Mouse (Mus musculus) neural tube, embryonic 12.5 days (tissue): ENCODE measurements at regions not wholly inside any gene's neighbourhood (a gene's known extent, or its start where the extent isn't known, plus 50 kb on each side); places are given as distances from the start of the nearest gene placed in this dataset.

Experiments
- ATAC-seq: fragments of 200-750 bp; cut with Nextera tagmentation; 2 replicates; pipeline ENCODE4 v1.8.0; 2017; ENCODE audit warnings: low read depth, mild to moderate bottlenecking, moderate TSS enrichment, moderate library complexity; ENCODE audit not compliant: low FRiP score
- H3K27ac ChIP-seq: fragments of 300-500 bp; sonication (generic); 2 replicates; pipeline ENCODE4 v1.5.1; 2016
- H3K27me3 ChIP-seq: fragments of 300-500 bp; sonication (generic); replicated peaks from 2 replicates; pipeline ENCODE4 v1.6.1; 2016; ENCODE audit warnings: mild to moderate bottlenecking
- H3K36me3 ChIP-seq: fragments of 300-500 bp; sonication (generic); 2 replicates; pipeline ENCODE4 v1.6.1; 2016; ENCODE audit warnings: mild to moderate bottlenecking
- H3K4me1 ChIP-seq: fragments of 300-500 bp; sonication (generic); 2 replicates; pipeline ENCODE4 v1.6.1; 2016
- H3K4me2 ChIP-seq: fragments of 300-500 bp; sonication (generic); replicated peaks from 2 replicates; pipeline ENCODE4 v1.6.1; 2016; ENCODE audit warnings: mild to moderate bottlenecking
- H3K4me3 ChIP-seq: fragments of 300-500 bp; sonication (generic); 2 replicates; pipeline ENCODE4 v1.5.1; 2016
- H3K9ac ChIP-seq: fragments of 300-500 bp; sonication (generic); 2 replicates; pipeline ENCODE4 v1.6.1; 2016; ENCODE audit warnings: mild to moderate bottlenecking
- H3K9me3 ChIP-seq: fragments of 300-500 bp; sonication (generic); 2 replicates; pipeline ENCODE4 v1.6.1; 2016; ENCODE audit warnings: mild to moderate bottlenecking
- WGBS: fragments of 180-500 bp; shearing (Covaris S2); methylation state at CpG from one replicate; pipeline ENCODE4 v1.1.7; 2016; 5-methylcytosine and 5-hydroxymethylcytosine counted together

GRCm38 (mm10) chr4:32171291-32171690, 67.3 kb upstream of the Bach2 start:
- Histone ChIP-seq H3K36me3 (no peaks in the 10 kb centered on the region), H3K9ac (no peak overlapping the region), H3K27ac (no peak overlapping the region), H3K9me3 (no peaks in the 10 kb centered on the region), H3K27me3 (no peaks in the 10 kb centered on the region), H3K4me1 (peaks cover 19% of the 10 kb centered on the region), H3K4me2 (no peak overlapping the region), H3K4me3 (no peak overlapping the region)
- no peak for ATAC-seq
- WGBS, result 98% methylated on average over 6 of the region's 6 CpGs

- no peak for ATAC-seq
- Histone ChIP-seq H3K9me3 (no peaks in the 10 kb centered on the region), H3K4me1 (peaks cover 31% of the 10 kb centered on the region)
Measured at GRCm38 (mm10) chr4:32172992-32173391, 65.6 kb upstream of the Bach2 start.

GRCm38 (mm10) chr4:32174771-32175170, 63.8 kb upstream of the Bach2 start:
- Histone ChIP-seq H3K36me3 (no peaks in the 10 kb centered on the region), H3K4me3 (no peak overlapping the region), H3K9me3 (no peaks in the 10 kb centered on the region), H3K27me3 (no peaks in the 10 kb centered on the region), H3K27ac (no peak overlapping the region), H3K4me1 (peaks cover 31% of the 10 kb centered on the region), H3K9ac (no peak overlapping the region), H3K4me2 (no peak overlapping the region)
- ATAC-seq, result no peak
- 66% methylated on average over 7 of the region's 7 CpGs for whole genome bisulfite sequencing

More at GRCm38 (mm10) chr4:32172992-32173391, 65.6 kb upstream of the Bach2 start:
- no peak overlapping the region for H3K9ac ChIP-seq
- no peaks in the 10 kb centered on the region for H3K27me3 ChIP-seq
- no peak overlapping the region for H3K27ac ChIP-seq
- H3K4me2 ChIP-seq, result no peak overlapping the region
- WGBS, result 92% methylated on average over 4 of the region's 4 CpGs
- no peaks in the 10 kb centered on the region for H3K36me3 ChIP-seq
- no peak overlapping the region for H3K4me3 ChIP-seq

GRCm38 (mm10) chr4:32175231-32175630, 63.4 kb upstream of the Bach2 start:
- no peaks in the 10 kb centered on the region for H3K27me3 ChIP-seq
- no peaks in the 10 kb centered on the region for H3K36me3 ChIP-seq
- no peak overlapping the region for H3K9ac ChIP-seq
- H3K9me3 ChIP-seq, result no peaks in the 10 kb centered on the region
- H3K27ac ChIP-seq, result no peak overlapping the region
- no peak overlapping the region for H3K4me2 ChIP-seq
- no peak overlapping the region for H3K4me3 ChIP-seq
- 69% methylated on average over 7 of the region's 7 CpGs for WGBS
- peaks cover 31% of the 10 kb centered on the region for H3K4me1 ChIP-seq
- no peak for ATAC-seq

- WGBS, result 24% methylated on average over 6 of the region's 6 CpGs
- H3K27me3 ChIP-seq, result no peaks in the 10 kb centered on the region
- no peak overlapping the region for H3K4me3 ChIP-seq
- no peaks in the 10 kb centered on the region for H3K36me3 ChIP-seq
- no peak overlapping the region for H3K27ac ChIP-seq
- no peak overlapping the region for H3K9ac ChIP-seq
- peak; percentile 34; the same call in 1 of the 2 replicates for ATAC-seq
- peaks cover 26% of the 10 kb centered on the region for H3K4me1 ChIP-seq
- H3K9me3 ChIP-seq, result no peaks in the 10 kb centered on the region
- no peak overlapping the region for H3K4me2 ChIP-seq
Measured at GRCm38 (mm10) chr4:32175853-32176448, 62.7 kb upstream of the Bach2 start.

- peaks cover 26% of the 10 kb centered on the region for H3K4me1 ChIP-seq
- ATAC-seq, result peak; percentile 86
- H3K36me3 ChIP-seq, result no peaks in the 10 kb centered on the region
- no peaks in the 10 kb centered on the region for H3K9me3 ChIP-seq
- no peak overlapping the region for H3K9ac ChIP-seq
- 0 out of 2 replicates have a peak overlapping the region, but pooled peaks have one; percentile 3 for H3K27ac ChIP-seq
- WGBS, result 21% methylated on average over 4 of the region's 4 CpGs
- H3K27me3 ChIP-seq, result no peaks in the 10 kb centered on the region
- no peak overlapping the region for H3K4me2 ChIP-seq
- H3K4me3 ChIP-seq, result no peak overlapping the region
Measured at GRCm38 (mm10) chr4:32176449-32177135, 62.0 kb upstream of the Bach2 start.

GRCm38 (mm10) chr4:32177933-32178639, 60.5 kb upstream of the Bach2 start:
- no peak overlapping the region for H3K27ac ChIP-seq
- H3K4me2 ChIP-seq, result no peak overlapping the region
- H3K9me3 ChIP-seq, result no peaks in the 10 kb centered on the region
- no peaks in the 10 kb centered on the region for H3K27me3 ChIP-seq
- no peak overlapping the region for H3K9ac ChIP-seq
- peaks cover 26% of the 10 kb centered on the region for H3K4me1 ChIP-seq
- ATAC-seq, result no peak
- H3K36me3 ChIP-seq, result no peaks in the 10 kb centered on the region
- no peak overlapping the region for H3K4me3 ChIP-seq
- WGBS, result 81% methylated on average over 7 of the region's 7 CpGs

GRCm38 (mm10) chr4:32179707-32180241, 58.8 kb upstream of the Bach2 start:
- Histone ChIP-seq H3K4me3 (no peak overlapping the region), H3K4me1 (peaks cover 25% of the 10 kb centered on the region), H3K27me3 (no peaks in the 10 kb centered on the region), H3K4me2 (no peak overlapping the region), H3K9ac (no peak overlapping the region), H3K27ac (no peak overlapping the region), H3K9me3 (no peaks in the 10 kb centered on the region), H3K36me3 (no peaks in the 10 kb centered on the region)
- WGBS, result 64% methylated on average over 8 of the region's 8 CpGs
- ATAC-seq, result no peak

- Histone ChIP-seq H3K9ac (no peak overlapping the region), H3K27me3 (no peaks in the 10 kb centered on the region), H3K4me3 (no peak overlapping the region), H3K36me3 (no peaks in the 10 kb centered on the region), H3K4me1 (no peaks in the 10 kb centered on the region), H3K4me2 (no peak overlapping the region), H3K27ac (no peak overlapping the region), H3K9me3 (no peaks in the 10 kb centered on the region)
- 80% methylated on average over 4 of the region's 4 CpGs for WGBS
- no peak for ATAC-seq
Measured at GRCm38 (mm10) chr4:32183791-32184190, 54.8 kb upstream of the Bach2 start.

GRCm38 (mm10) chr4:32185986-32186385, 52.6 kb upstream of the Bach2 start:
- Histone ChIP-seq H3K4me3 (no peak overlapping the region), H3K4me1 (no peaks in the 10 kb centered on the region), H3K36me3 (no peaks in the 10 kb centered on the region), H3K27ac (no peak overlapping the region), H3K4me2 (no peak overlapping the region), H3K9me3 (no peaks in the 10 kb centered on the region), H3K27me3 (no peaks in the 10 kb centered on the region), H3K9ac (no peak overlapping the region)
- no peak for ATAC-seq
- 85% methylated on average over 10 of the region's 10 CpGs for WGBS

- Histone ChIP-seq H3K27me3 (no peaks in the 10 kb centered on the region), H3K4me1 (no peaks in the 10 kb centered on the region), H3K9me3 (no peaks in the 10 kb centered on the region), H3K4me2 (no peak overlapping the region), H3K4me3 (no peak overlapping the region), H3K9ac (no peak overlapping the region), H3K36me3 (no peaks in the 10 kb centered on the region), H3K27ac (no peak overlapping the region)
- WGBS, result 55% methylated on average over 4 of the region's 4 CpGs
- no peak for ATAC-seq
Measured at GRCm38 (mm10) chr4:32187154-32187553, 51.5 kb upstream of the Bach2 start.

GRCm38 (mm10) chr4:32188076-32188475, 50.5 kb upstream of the Bach2 start:
- Histone ChIP-seq H3K4me1 (no peaks in the 10 kb centered on the region), H3K36me3 (no peaks in the 10 kb centered on the region), H3K27me3 (no peaks in the 10 kb centered on the region), H3K4me3 (no peak overlapping the region), H3K9ac (no peak overlapping the region), H3K9me3 (no peaks in the 10 kb centered on the region), H3K4me2 (no peak overlapping the region), H3K27ac (no peak overlapping the region)
- ATAC-seq, result no peak
- 93% methylated on average over 1 of the region's 1 CpGs for WGBS
